Mouse (Mus musculus): Measurements from ENCODE around the gene Coq10a. TPM values are rescaled to one million over a fixed set of nuclear protein-coding genes. Genes with fewer than 3 reads are reported as not detected.

Gene Coq10a
- polyA plus RNA-seq, 1 experiment from 2014 or later: 32.7 TPM

DNA sequence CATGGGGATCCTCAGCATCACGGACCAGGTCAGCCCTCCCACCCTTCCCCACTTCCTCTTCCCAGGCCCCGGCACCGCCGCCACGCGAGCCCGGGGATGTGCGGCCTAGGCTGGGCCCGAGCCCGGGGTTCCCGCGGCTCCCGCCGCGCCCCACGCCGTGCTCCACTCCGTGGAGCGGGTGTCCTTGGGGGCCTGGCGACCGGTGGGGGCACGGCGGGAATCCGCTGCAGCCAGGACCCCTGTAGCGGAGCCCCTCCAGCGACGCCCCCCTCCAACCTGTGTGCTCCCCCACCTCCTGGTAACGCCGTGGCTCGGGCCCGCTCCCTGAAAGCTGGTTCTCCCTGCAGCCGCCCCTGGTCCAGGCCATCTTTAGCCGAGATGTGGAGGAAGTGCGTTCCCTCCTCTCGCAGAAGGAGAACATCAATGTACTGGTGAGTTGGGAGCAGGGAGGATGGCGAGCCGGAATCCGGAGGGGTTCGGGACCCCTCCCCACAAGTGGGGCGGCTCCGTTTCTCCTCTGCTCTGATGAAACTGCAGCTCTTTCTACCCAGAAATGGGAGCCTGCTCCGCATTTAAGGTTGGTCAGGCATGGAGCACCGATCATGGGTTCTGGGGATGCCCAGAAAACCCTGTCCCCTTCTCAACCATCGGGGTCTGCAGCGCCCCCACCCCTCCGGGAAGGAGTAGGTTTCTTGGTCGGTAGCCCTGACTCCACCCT is 8.6 kb upstream of the Coq10a start:
- ATAC-seq: peak; percentile 76
- H3K4me1 ChIP-seq (replicated peaks; ENCODE audit: control insufficient read depth, insufficient read depth, low read length): peaks cover 24% of the 10 kb centered on the region
- peak overlapping the region; percentile 99 for H3K9ac ChIP-seq (replicated peaks; ENCODE audit: low read depth, low read length)
- H3K4me2 ChIP-seq (ENCODE audit: low read length): peak overlapping the region; percentile 82
- peak overlapping the region; percentile 96 for H3K27ac ChIP-seq (ENCODE audit: low read length)
- peaks cover 21% of the 10 kb centered on the region for H3K36me3 ChIP-seq (ENCODE audit: control insufficient read depth, insufficient read depth)
- WGBS: 0% methylated on average over 45 of the region's 47 CpGs
- peak overlapping the region; percentile 95 for H3K4me3 ChIP-seq (replicated peaks; ENCODE audit: low read length)
- H3K9me3 ChIP-seq (ENCODE audit: control insufficient read depth, low read length): no peaks in the 10 kb centered on the region
- no peaks in the 10 kb centered on the region for H3K27me3 ChIP-seq (replicated peaks; ENCODE audit: control insufficient read depth, insufficient read depth, low read length)

DNA sequence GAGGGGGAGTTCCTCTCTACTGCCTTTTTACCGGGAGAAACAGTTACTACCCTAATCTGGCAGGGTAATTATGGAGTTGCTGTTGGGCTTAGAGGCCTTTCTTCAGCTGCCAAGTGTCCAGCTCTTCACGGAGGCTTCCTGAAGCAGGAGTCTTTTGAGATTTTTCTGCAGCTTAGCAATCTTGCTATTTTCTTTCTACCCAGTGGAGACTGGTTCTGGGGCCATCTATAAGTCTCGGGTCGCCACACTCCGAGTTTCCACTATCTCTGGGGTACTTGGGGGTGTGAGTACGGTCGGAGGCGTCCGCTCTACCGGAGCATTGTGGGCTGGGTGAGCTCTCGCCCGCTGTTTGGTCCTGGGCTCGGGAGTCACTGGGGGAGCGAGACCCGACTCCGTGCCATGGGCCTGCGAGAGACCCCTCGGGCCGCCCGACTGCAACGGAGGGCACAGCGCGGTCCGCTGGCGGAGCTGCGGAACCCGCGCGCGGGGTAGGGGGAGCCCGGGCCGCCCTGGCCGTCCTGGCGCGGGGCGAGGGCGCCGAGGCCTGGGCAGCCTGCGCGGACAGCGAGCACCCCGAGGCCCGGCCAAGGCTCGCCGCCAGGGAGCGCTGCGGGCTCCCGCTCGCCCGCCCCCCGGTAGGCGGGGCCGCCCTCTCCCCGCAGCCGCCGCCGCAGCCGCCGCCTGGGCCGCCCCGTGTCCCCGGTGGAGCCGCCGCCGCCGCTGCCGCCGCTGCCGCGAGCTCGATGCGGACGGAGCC is 7.8 kb upstream of the Coq10a start, which contains the start of gene Ankrd52:
Gene Ankrd52, plus strand, starts transcription at position 661 of the 757 bp plus-strand sequence.
- H3K9me3 ChIP-seq (ENCODE audit: control insufficient read depth, low read length): no peaks in the 10 kb centered on the region
- ATAC-seq: peak; percentile 93
- H3K4me1 ChIP-seq (replicated peaks; ENCODE audit: control insufficient read depth, insufficient read depth, low read length): peaks cover 24% of the 10 kb centered on the region
- no peaks in the 10 kb centered on the region for H3K27me3 ChIP-seq (replicated peaks; ENCODE audit: control insufficient read depth, insufficient read depth, low read length)
- peak within 1 kb of the TSS; percentile 82 for H3K4me2 ChIP-seq (ENCODE audit: low read length)
- WGBS: under 1% methylated on average over 57 of the region's 73 CpGs
- peak within 1 kb of the TSS; percentile 99 for H3K9ac ChIP-seq (replicated peaks; ENCODE audit: low read depth, low read length)
- H3K27ac ChIP-seq (ENCODE audit: low read length): peak within 1 kb of the TSS; percentile 96
- H3K36me3 ChIP-seq (ENCODE audit: control insufficient read depth, insufficient read depth): peaks cover 14% of the 10 kb centered on the region
- peak within 1 kb of the TSS; percentile 95 for H3K4me3 ChIP-seq (replicated peaks; ENCODE audit: low read length)

DNA sequence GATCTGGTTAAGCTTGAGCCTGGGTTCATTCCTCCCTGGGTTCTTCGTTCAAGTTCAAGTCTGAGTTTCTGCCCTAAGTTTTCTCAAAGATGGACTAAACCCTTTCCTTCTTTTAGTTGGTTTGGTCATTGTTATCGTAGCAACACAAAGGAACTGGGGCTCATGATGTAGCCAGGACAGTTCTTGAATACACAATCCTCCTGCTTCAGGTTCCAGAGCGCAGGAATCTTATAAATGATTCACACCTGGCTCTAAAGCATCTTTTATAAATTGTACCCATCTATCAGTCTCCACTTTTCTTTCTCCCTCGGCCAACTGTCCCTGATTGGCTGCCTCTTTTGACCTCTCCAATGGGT is 7.3 kb upstream of the Coq10a start:
- ATAC-seq: no peak
- H3K9me3 ChIP-seq (ENCODE audit: control insufficient read depth, low read length): no peaks in the 10 kb centered on the region
- H3K36me3 ChIP-seq (ENCODE audit: control insufficient read depth, insufficient read depth): peaks cover 11% of the 10 kb centered on the region
- H3K9ac ChIP-seq (replicated peaks; ENCODE audit: low read depth, low read length): peak overlapping the region; percentile 99
- H3K4me1 ChIP-seq (replicated peaks; ENCODE audit: control insufficient read depth, insufficient read depth, low read length): peaks cover 24% of the 10 kb centered on the region
- peak overlapping the region; percentile 95 for H3K4me3 ChIP-seq (replicated peaks; ENCODE audit: low read length)
- peak overlapping the region; percentile 96 for H3K27ac ChIP-seq (ENCODE audit: low read length)
- peak overlapping the region; percentile 81 for H3K4me2 ChIP-seq (ENCODE audit: low read length)
- no peaks in the 10 kb centered on the region for H3K27me3 ChIP-seq (replicated peaks; ENCODE audit: control insufficient read depth, insufficient read depth, low read length)
- WGBS: 37% methylated on average over 4 of the region's 4 CpGs

DNA sequence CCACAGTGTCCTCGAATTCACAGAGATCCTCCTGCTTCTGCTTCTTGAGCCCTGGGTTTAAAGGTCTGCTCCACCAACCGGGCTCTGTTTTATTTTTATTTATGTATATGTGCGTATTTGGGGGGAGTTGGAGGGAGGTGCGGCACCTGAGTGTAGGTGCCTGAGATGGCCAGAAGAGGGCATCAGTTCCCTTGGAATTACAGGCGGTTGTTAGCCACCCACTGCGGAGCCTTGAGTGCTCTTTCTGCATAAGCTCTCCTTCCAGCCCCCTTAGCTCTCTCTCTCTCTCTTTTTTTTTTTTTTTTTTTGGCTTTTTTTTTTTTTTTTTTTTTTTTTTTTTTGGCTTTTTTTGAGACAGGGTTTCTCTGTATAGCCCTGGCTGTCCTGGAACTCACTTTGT is 5.6 kb upstream of the Coq10a start:
- H3K4me2 ChIP-seq (ENCODE audit: low read length): no peak overlapping the region
- no peak overlapping the region for H3K4me3 ChIP-seq (replicated peaks; ENCODE audit: low read length)
- H3K36me3 ChIP-seq (ENCODE audit: control insufficient read depth, insufficient read depth): peaks cover 2% of the 10 kb centered on the region; the same call in 1 of the 2 replicates
- 80% methylated on average over 6 of the region's 6 CpGs for WGBS
- no peaks in the 10 kb centered on the region for H3K27me3 ChIP-seq (replicated peaks; ENCODE audit: control insufficient read depth, insufficient read depth, low read length)
- no peak for ATAC-seq
- H3K27ac ChIP-seq (ENCODE audit: low read length): no peak overlapping the region
- H3K4me1 ChIP-seq (replicated peaks; ENCODE audit: control insufficient read depth, insufficient read depth, low read length): peaks cover 27% of the 10 kb centered on the region
- no peaks in the 10 kb centered on the region for H3K9me3 ChIP-seq (ENCODE audit: control insufficient read depth, low read length)
- no peak overlapping the region for H3K9ac ChIP-seq (replicated peaks; ENCODE audit: low read depth, low read length)

DNA sequence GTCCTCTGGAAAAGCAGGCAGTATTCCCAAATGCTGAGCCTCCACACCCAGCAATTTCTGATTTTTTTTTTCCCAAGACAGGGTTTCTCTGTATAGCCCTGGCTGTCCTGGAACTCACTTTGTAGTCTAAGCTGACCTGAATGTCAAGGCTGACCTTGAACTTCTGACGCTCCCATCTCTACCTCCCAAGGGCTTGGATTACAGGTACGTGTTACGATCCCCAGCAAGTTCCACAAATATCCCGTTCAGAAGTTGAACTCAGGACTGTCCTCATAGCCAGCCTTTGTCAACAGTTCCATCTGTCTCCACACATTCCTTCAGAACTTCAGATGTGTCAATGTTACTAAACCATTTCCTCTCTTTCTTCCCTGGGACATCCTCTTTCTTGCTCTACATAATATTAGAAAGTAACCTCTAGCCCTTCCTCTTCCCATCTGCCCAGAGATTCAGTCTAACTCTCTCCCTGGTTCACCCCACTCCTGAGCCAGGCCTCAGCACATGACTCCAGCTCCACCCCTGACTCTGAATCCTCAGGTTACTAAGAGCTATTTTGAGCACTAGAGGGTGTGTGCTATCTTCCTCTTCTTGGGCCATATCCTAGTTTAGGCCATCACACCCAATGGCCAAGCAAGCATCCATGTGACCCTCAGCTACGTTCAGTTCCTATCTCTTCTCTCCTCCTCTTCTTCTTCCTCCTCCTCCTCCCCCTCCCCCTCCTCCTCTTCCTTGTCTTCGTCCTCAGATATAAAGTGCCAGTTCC is 4.4 kb upstream of the Coq10a start:
- no peaks in the 10 kb centered on the region for H3K9me3 ChIP-seq (ENCODE audit: control insufficient read depth, low read length)
- H3K4me1 ChIP-seq (replicated peaks; ENCODE audit: control insufficient read depth, insufficient read depth, low read length): peaks cover 18% of the 10 kb centered on the region
- H3K4me2 ChIP-seq (ENCODE audit: low read length): no peak overlapping the region
- H3K9ac ChIP-seq (replicated peaks; ENCODE audit: low read depth, low read length): no peak overlapping the region
- no peaks in the 10 kb centered on the region for H3K27me3 ChIP-seq (replicated peaks; ENCODE audit: control insufficient read depth, insufficient read depth, low read length)
- H3K36me3 ChIP-seq (ENCODE audit: control insufficient read depth, insufficient read depth): no peaks in the 10 kb centered on the region
- 93% methylated on average over 6 of the region's 6 CpGs for WGBS
- no peak overlapping the region for H3K27ac ChIP-seq (ENCODE audit: low read length)
- ATAC-seq: no peak
- no peak overlapping the region for H3K4me3 ChIP-seq (replicated peaks; ENCODE audit: low read length)

DNA sequence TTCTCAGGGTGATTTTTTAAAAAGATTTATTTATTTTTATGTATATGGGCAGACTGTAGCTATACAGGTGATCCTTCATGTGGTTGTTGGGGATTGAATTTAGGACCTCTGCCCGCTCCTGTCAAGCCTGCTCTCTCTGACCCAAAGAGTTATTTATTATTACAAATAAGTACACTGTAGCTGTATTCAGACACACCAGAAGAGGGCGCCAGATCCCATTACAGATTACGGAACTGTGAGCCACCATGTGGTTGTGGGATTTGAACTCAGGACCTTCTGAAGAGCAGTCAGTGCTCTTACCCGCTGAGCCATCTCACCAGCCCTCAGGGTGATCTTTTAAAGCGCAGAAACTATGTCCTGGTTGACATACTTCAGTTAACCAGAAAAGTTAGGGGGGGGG is 3.3 kb upstream of the Coq10a start:
- Histone ChIP-seq H3K27me3 (replicated peaks; ENCODE audit: control insufficient read depth, insufficient read depth, low read length) (no peaks in the 10 kb centered on the region), H3K27ac (ENCODE audit: low read length) (no peak overlapping the region), H3K36me3 (ENCODE audit: control insufficient read depth, insufficient read depth) (no peaks in the 10 kb centered on the region), H3K4me2 (ENCODE audit: low read length) (no peak overlapping the region), H3K4me1 (replicated peaks; ENCODE audit: control insufficient read depth, insufficient read depth, low read length) (peaks cover 24% of the 10 kb centered on the region), H3K9ac (replicated peaks; ENCODE audit: low read depth, low read length) (no peak overlapping the region), H3K9me3 (ENCODE audit: control insufficient read depth, low read length) (no peaks in the 10 kb centered on the region), H3K4me3 (replicated peaks; ENCODE audit: low read length) (no peak overlapping the region)
- 84% methylated on average over 5 of the region's 5 CpGs for WGBS
- ATAC-seq: no peak

DNA sequence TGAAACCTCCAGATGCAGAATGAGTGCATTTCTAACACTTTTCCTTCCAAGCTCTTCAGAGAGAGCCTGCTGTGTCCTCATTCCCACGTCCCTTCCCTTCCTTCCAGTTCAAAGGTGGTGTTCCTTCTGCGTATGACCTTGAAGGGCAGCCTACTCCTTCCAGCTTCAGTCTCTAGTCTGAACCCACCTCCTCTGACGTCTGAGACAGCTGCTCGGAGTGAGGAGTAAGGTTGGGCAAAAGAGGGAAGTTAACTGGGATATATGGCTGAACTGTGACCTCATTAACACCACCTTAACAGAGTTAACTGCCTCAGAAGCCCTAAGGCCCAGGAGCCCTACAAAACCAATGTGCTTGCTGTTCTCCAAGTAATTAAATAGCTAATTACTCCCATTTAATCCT is 1.8 kb upstream of the Coq10a start:
- H3K4me2 ChIP-seq (ENCODE audit: low read length): no peak overlapping the region
- no peaks in the 10 kb centered on the region for H3K9me3 ChIP-seq (ENCODE audit: control insufficient read depth, low read length)
- H3K27ac ChIP-seq (ENCODE audit: low read length): no peak overlapping the region
- no peak overlapping the region for H3K4me3 ChIP-seq (replicated peaks; ENCODE audit: low read length)
- H3K36me3 ChIP-seq (ENCODE audit: control insufficient read depth, insufficient read depth): no peaks in the 10 kb centered on the region
- no peak for ATAC-seq
- no peaks in the 10 kb centered on the region for H3K27me3 ChIP-seq (replicated peaks; ENCODE audit: control insufficient read depth, insufficient read depth, low read length)
- H3K4me1 ChIP-seq (replicated peaks; ENCODE audit: control insufficient read depth, insufficient read depth, low read length): peaks cover 18% of the 10 kb centered on the region
- 51% methylated on average over 4 of the region's 4 CpGs for WGBS
- H3K9ac ChIP-seq (replicated peaks; ENCODE audit: low read depth, low read length): no peak overlapping the region

DNA sequence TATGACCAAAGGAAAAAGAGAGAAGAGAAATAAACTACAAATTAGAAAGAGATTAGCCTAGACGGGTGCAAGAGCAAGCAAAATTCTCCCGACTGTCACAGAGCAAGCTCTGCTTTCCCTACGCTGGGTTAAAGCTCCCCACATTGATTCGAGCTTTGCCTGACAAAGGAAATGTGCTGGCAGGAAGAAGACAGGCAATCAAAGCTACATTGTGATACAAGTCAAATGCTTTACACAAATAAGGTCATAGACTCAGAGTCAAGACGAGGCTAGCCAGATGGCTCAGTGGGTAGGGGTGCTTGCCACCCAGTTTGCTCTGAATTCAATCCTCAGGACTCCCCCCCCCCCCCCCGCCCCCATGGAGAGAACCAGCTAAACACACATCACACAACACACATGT is 1.2 kb upstream of the Coq10a start:
- no peak overlapping the region; the same call in 1 of the 2 replicates for H3K27ac ChIP-seq (ENCODE audit: low read length)
- ATAC-seq: no peak
- H3K4me3 ChIP-seq (replicated peaks; ENCODE audit: low read length): no peak overlapping the region
- H3K4me2 ChIP-seq (ENCODE audit: low read length): no peak overlapping the region
- H3K9me3 ChIP-seq (ENCODE audit: control insufficient read depth, low read length): no peaks in the 10 kb centered on the region
- no peak overlapping the region for H3K9ac ChIP-seq (replicated peaks; ENCODE audit: low read depth, low read length)
- no peaks in the 10 kb centered on the region for H3K27me3 ChIP-seq (replicated peaks; ENCODE audit: control insufficient read depth, insufficient read depth, low read length)
- peaks cover 4% of the 10 kb centered on the region; the same call in 1 of the 2 replicates for H3K36me3 ChIP-seq (ENCODE audit: control insufficient read depth, insufficient read depth)
- 47% methylated on average over 5 of the region's 6 CpGs for WGBS
- peaks cover 18% of the 10 kb centered on the region for H3K4me1 ChIP-seq (replicated peaks; ENCODE audit: control insufficient read depth, insufficient read depth, low read length)

DNA sequence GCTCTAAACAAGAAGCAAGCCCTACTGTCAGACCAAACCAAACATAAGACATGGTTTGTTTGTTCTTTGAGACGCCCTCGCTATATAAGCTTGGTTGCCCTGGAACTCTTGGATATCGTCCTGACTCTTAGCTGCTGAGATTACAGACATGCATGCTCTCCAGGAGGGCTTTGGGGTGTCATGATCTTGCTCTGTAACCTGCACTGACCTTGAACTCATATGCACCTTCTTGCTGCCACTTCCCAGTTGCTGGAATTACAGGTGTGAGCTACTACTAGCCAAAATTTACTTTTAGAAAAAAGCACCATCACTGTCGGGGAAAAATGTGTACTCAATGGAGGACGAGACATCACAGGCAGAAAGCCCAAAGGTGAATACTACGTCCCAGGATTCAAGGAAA is 802 bp upstream of the Coq10a start:
- H3K36me3 ChIP-seq (ENCODE audit: control insufficient read depth, insufficient read depth): peaks cover 6% of the 10 kb centered on the region; the same call in 1 of the 2 replicates
- WGBS: 79% methylated on average over 6 of the region's 6 CpGs
- peak overlapping the region; percentile 97 for H3K27ac ChIP-seq (ENCODE audit: low read length)
- no peaks in the 10 kb centered on the region for H3K27me3 ChIP-seq (replicated peaks; ENCODE audit: control insufficient read depth, insufficient read depth, low read length)
- ATAC-seq: no peak
- H3K9me3 ChIP-seq (ENCODE audit: control insufficient read depth, low read length): no peaks in the 10 kb centered on the region
- peaks cover 18% of the 10 kb centered on the region for H3K4me1 ChIP-seq (replicated peaks; ENCODE audit: control insufficient read depth, insufficient read depth, low read length)
- peak overlapping the region; percentile 87 for H3K4me2 ChIP-seq (ENCODE audit: low read length)
- peak overlapping the region; percentile 75; the same call in 1 of the 2 replicates for H3K9ac ChIP-seq (replicated peaks; ENCODE audit: low read depth, low read length)
- H3K4me3 ChIP-seq (replicated peaks; ENCODE audit: low read length): peak overlapping the region; percentile 85
